Mouse (Mus musculus): Measurements from ENCODE around the gene Tsc22d3.
"Not testable (repeated sequence)": the region's sequence is repeated elsewhere in the genome, so short reads cannot be mapped to it uniquely, and the experiment has no call there.

Tsc22d3 gene

GRCm38 (mm10) chrX:140565759-140566158 lies 34.7 kb downstream of the Tsc22d3 start:
- no peak for DNase-seq (ENCODE audit: low spot score)

GRCm38 (mm10) chrX:140565212-140565611 lies 35.2 kb downstream of the Tsc22d3 start:
- no peak for DNase-seq (ENCODE audit: low spot score)

GRCm38 (mm10) chrX:140564777-140565176 lies 35.7 kb downstream of the Tsc22d3 start:
- no peak for DNase-seq (ENCODE audit: low spot score)

- DNase-seq (ENCODE audit: low spot score): no peak
These were observed 42.1 kb downstream of the Tsc22d3 start for GRCm38 (mm10) chrX:140558176-140558844.

- no peak for DNase-seq (ENCODE audit: low spot score)
These were observed 44.5 kb downstream of the Tsc22d3 start for GRCm38 (mm10) chrX:140555965-140556364.

GRCm38 (mm10) chrX:140555423-140555822 lies 45.0 kb downstream of the Tsc22d3 start:
- DNase-seq (ENCODE audit: low spot score): no peak

GRCm38 (mm10) chrX:140547660-140548419 lies 52.6 kb downstream of the Tsc22d3 start:
- DNase-seq (ENCODE audit: low spot score): no peak

- DNase-seq (ENCODE audit: low spot score): peak; percentile 71
These were observed 55.7 kb downstream of the Tsc22d3 start for GRCm38 (mm10) chrX:140544737-140545136.

GRCm38 (mm10) chrX:140542938-140543673 lies 57.4 kb downstream of the Tsc22d3 start:
- DNase-seq (ENCODE audit: low spot score): peak; percentile 78

GRCm38 (mm10) chrX:140542474-140542845 lies 58.0 kb downstream of the Tsc22d3 start:
- DNase-seq (ENCODE audit: low spot score): no peak

GRCm38 (mm10) chrX:140541711-140542473 lies 58.6 kb downstream of the Tsc22d3 start:
- DNase-seq (ENCODE audit: low spot score): no peak

GRCm38 (mm10) chrX:140540500-140541114 lies 59.9 kb downstream of the Tsc22d3 start:
- DNase-seq (ENCODE audit: low spot score): no peak

- not testable (repeated sequence) for DNase-seq (ENCODE audit: low spot score)
These were observed 60.6 kb downstream of the Tsc22d3 start for GRCm38 (mm10) chrX:140539831-140540230.

GRCm38 (mm10) chrX:140539111-140539680 lies 61.3 kb downstream of the Tsc22d3 start:
- DNase-seq (ENCODE audit: low spot score): no peak

- DNase-seq (ENCODE audit: low spot score): no peak
These were observed 61.8 kb downstream of the Tsc22d3 start for GRCm38 (mm10) chrX:140538649-140539048.

- no peak for DNase-seq (ENCODE audit: low spot score)
These were observed 62.8 kb downstream of the Tsc22d3 start for GRCm38 (mm10) chrX:140537662-140538061.

GRCm38 (mm10) chrX:140535487-140535886 lies 65.0 kb downstream of the Tsc22d3 start:
- no peak for DNase-seq (ENCODE audit: low spot score)

- DNase-seq (ENCODE audit: low spot score): no peak
These were observed 66.2 kb downstream of the Tsc22d3 start for GRCm38 (mm10) chrX:140534306-140534705.

GRCm38 (mm10) chrX:140532325-140532724 lies 68.1 kb downstream of the Tsc22d3 start:
- DNase-seq (ENCODE audit: low spot score): no peak

- DNase-seq (ENCODE audit: low spot score): no peak
These were observed 69.1 kb downstream of the Tsc22d3 start for GRCm38 (mm10) chrX:140531356-140531755.

- DNase-seq (ENCODE audit: low spot score): no peak
These were observed 69.8 kb downstream of the Tsc22d3 start for GRCm38 (mm10) chrX:140530632-140531031.

Data from c-Kit-positive CD71-positive TER-119-positive erythroid progenitor cells, embryonic 14.5 days (primary cell).